Mouse (Mus musculus) CD4-positive helper T cell, adult 2 months (primary cell): ENCODE data around the gene Polg2.
"Not testable (repeated sequence)": the region's sequence is repeated elsewhere in the genome, so short reads cannot be mapped to it uniquely, and the experiment has no call there.

Experiments used
- DNase-seq: peaks from one replicate; pipeline ENCODE4 v3.0.0-alpha.2; 2012; ENCODE audit warnings: low read depth, missing footprints, low spot score

Gene Polg2

DNA sequence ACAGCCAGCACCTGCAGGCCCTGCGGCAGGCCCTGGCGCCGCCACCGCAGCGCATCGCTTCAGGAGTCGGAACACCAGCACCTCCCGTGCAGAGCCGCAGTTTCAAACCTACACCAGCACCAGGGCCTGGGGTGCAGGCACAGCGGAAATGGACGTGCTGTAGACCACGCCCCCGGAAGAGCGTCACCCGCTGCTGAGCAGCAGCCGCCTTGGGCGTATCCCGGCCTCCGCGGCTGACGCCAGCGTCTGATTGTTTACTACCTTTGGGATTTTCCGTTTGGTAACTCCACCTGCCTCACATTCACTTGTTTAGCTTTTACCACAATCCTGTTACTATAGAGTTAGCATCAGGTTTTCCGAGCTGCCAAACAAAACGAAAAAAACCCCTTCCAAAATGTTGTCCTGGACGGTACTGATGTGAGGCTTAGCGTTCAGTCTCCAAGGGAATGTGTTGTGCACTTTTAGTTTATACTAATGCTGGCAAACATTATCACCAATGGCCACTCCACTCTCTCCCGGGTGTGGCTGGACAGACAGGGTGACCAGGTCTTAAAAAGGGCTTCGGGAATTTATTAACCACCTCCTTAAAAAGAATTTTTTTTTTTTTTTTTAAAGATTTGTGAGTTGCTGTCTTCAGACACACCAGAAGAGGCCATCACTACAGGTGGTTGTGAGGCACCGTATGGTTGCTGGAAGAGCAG lies at the start of gene Polg2:
TSS of gene Polg2 (minus strand) at position 150 of the 701 bp plus-strand sequence.
- peak; percentile 99 for DNase-seq

DNA sequence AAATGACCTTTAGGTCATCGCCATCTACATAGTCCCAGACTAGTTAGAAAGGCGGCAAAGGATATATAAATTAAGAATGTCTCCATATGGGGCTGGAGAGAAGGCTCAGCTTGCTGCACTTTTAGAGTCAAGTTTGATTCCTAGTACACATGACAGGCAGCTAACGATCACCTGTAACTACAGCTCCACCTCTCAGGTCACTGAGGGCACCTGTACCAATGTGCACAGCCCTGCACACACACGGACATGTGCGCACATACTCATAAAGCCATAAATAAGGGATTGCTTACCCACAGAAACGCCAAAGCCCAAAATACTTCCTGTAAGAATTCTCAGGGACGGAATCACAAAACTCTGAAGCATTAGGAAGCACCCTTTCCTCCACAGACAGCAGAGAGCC lies 48.7 kb upstream of the Polg2 start:
- no peak for DNase-seq

DNA sequence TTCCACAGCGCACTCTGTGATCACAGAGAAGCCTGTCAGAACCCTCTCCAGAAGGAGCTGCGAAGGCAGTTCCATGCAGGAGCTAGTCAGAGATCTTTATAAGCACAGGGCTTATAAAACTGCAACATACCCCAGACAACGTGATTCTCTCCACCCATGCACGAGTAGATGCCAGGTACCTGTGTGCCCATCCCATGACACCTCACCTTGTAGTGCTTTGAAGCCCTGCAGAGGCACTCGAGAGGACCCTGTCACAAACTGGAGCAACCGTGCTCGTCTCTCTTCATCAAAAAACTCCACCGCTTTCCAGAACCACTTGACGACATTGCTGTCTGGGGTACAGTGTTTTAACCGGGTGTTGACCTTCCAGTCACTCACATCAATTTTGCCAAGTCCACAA lies 45.1 kb upstream of the Polg2 start:
- no peak for DNase-seq

DNA sequence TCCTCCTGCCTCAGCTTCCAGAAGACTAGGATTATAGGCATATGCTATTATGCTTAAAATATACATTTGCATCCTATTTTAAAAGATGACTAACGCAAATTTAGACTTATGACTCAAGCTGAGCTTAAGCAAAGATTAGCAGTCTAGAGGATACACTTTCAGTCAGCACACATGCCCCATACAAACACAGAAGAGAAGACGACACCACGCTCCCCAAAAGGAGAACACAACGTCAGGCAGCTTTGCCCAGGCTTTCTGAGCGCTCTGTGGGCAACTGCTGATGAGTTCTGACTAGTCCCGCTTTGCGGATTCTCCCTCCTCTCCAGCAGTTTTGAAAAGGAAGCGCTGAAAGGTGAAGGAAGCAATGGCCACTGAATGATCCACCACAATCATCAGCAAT lies 44.4 kb upstream of the Polg2 start:
- no peak for DNase-seq

DNA sequence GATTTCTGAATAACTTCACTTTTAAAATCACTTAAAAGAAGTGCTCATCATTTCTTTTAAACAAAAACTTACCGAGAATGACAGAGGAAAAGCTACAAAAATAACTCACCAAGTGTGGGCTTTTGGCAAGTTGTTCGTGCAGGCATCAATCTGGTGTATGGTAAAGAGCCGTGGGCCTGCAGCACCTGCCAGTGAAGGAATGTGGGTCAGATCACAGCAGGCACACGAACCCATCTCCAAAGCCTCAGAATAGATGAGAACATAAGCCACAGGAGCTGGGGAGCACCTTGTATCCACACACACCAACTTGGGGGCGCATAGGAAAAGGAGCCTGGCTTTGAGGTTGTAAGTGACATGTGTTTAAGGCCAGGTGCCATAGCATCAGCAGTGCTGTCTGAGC lies 43.6 kb upstream of the Polg2 start:
- DNase-seq: no peak

DNA sequence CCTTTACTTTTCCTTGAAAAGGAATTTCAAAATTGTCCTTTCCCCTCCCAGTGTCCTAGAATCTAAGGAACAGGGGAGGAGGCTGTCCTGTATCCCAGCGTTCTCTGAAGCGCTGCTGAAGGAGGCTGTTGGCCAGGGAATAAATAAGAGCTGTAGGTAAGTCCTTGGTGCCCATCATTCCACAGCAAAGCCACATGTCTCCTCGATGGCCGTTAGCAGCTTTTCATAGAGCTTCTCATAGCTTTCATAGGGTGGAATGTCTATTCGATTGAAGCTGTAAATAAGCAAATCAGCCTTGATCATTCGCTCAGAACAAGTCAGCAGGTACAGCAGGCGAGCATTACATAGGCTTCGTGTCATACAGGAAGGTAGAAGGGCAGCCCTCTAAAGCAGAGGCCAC lies 43.2 kb upstream of the Polg2 start:
- DNase-seq: no peak

DNA sequence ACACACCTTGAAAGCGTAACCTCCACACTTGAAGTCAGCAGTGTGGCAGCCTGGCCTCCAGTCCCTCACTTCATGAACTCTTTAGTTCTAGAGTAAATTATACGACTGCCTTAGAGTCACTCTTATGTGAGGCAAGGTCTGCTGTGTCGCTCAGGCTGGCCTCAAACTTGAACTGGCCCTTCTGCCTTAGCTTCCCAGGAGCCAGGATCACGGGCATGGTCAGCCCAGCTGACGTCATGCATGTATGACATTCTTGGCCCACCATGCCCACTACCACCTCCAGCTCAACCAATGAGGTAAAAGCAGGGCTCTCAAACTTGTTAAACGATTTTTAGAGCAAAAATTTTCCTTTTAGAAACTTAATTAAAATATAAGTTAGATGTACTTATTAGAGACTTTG lies 42.1 kb upstream of the Polg2 start:
- DNase-seq: no peak

DNA sequence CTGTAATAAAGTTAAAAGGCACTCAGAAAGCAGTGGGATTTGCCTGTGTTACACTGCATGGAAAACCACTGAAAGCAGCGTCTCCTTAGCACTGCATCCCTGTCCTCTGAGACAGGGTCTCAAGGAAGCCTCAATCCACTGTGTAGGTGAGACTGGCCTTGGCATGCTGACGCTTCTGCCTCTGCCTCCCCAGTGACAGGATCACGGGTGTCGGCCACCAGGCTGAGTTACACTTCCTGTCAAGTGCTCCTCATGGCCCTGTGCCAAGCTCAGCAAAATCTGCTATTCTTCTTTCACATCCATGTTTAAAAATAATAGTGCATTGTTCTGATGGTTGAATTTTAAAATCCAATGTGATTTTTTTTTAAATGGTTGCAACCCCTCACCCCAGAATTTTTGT lies 41.6 kb upstream of the Polg2 start:
- peak; percentile 36 for DNase-seq

DNA sequence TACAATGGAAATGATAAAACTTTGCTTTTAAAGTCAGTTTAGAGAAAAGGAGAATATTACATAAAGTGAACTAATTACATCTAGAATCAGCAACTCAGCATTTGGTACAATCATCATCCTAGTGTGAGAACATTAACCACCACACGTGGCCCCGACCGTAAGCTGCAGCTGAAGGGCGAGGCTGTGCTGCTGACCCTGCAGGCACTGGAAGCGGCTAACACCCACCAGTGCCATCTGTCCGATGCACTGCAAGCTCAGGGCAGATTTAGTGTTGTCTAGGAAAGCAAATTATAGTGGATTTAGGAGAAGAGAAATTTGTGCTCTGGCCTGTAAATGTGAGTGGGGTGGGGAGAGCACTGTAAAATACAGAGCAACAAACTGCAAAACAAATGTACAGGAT lies 40.9 kb upstream of the Polg2 start:
- no peak for DNase-seq

DNA sequence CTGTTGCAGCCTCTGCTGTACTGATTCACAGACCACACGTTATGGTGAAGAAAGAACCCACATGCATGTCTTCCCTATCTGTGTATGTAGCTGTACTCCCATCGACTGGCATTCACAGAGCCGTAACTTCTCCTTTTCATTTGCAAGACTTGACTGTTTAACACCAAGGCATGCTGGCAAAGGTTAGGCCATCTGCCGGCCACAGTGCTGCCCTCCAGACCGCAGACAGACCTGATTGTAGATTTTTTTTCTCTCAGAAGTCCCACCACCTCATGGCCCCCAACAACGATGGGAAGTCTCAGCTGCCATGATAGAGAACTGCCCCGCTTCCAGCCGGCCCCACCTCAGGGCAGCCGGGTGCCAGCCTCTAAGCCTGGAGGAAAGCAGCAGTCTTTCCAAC lies 40.3 kb upstream of the Polg2 start:
- DNase-seq: no peak

DNA sequence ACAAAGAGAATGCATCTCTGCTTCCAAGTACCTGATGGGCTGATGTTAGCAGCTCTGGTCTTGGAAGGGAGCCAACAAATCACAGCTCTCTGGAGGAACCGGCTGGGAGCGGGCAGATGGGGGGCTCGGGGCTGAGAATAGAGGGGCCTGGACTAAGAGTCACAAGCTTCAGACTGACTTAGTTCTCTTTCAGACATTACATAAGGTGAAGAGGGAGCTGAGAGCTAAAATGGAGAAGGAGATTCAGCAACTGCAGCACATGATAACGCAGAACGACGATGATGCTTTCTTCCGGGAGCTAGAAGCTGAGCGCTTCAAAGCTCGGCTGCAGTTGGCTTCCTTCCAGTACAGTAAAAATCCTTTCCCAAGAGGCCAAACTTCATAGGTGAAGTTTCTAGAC lies 39.0 kb upstream of the Polg2 start:
- DNase-seq: no peak

DNA sequence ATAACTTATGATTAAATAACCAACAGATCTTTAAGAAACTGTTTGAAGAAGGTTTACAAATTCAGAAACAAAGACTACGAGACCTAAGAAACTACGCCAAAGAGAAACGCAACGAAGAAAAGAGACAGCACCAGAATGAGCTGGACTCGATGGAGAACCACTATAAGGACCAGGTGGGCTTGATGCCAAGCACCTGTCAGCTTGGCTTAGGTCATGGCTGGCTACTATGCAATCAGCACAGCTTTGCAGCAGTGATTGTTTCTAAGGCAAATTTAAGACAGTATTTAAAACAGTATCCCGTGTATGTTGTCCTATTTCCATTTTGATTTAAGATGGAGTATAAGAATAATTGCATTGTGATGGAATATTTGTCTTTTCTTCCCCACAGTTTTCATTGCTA lies 38.5 kb upstream of the Polg2 start:
- DNase-seq: no peak

DNA sequence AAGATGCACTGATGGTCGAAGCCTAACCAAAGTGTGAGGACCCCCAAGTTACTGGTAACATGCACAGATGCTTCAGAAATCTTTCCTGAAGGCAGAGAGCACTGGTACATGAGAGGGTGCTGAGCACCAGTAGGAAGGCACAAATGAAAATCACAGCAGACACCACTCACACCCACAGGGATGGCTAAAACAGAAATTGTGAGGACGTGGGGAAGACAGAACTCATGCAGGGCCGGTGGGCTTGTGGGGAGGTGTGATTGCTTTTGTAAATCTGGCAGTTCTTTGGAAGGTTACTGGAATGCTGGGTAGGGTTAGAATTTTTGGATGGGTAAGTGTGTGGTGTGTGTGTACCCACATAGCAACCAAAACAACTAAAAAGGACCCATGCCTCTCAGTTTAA lies 37.8 kb upstream of the Polg2 start:
- DNase-seq: no peak

DNA sequence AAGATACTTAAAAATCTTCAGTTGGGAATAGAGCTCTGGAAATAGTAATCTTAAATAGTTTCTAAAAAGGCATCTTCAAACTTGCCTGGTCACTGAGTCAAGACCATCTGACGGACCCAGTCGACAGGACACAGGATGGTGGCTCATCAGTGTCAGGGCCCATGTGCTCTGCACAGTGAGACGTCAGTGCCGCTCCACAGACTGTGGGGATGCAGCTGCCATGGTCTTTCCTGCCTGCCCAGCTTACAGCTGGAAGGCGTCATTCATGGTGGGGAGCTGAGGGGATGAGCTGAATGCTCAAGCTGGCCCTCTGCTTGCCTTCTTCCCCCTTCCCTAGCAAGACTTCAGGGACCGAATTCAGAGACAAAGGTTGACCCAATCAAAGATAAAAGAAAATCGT lies 37.0 kb upstream of the Polg2 start:
- DNase-seq: no peak

DNA sequence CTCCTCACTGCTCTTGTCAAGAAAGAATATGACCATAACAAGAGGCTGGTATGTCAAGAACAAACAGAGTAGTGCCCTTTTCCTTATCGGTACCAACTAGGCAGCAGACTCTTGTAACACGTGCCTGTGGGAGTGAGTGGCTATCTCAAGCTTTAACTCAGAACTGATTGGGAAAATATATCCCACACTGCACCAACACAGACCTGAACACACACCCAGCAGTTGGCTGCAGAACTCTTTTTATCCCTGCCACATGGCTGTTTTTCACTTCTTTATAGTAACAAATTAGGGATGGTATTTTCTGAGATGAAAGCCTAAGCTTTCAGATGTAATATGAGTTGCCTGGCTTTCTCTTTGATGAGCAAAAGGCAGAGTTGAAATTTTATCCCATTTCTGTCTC lies 36.4 kb upstream of the Polg2 start:
- DNase-seq: no peak

DNA sequence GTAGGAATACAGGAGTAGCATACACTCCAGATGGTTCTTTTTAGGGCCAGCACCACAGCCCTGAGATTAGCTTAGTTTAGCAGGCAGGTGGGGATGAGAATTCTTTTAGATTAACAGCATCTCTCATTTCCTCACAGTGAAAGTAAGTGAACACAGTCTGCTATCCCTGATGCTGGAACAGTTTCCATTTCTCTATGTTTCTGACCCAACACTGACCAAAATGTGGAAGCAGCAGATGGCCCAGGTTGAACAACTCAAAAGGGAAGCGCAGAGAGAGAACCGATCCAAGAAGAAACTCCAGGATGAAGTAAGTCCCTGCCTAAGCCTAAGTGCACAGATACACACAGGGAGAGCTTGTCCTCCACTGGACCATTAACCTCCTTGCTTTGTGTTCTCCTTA lies 36.0 kb upstream of the Polg2 start:
- DNase-seq: no peak

DNA sequence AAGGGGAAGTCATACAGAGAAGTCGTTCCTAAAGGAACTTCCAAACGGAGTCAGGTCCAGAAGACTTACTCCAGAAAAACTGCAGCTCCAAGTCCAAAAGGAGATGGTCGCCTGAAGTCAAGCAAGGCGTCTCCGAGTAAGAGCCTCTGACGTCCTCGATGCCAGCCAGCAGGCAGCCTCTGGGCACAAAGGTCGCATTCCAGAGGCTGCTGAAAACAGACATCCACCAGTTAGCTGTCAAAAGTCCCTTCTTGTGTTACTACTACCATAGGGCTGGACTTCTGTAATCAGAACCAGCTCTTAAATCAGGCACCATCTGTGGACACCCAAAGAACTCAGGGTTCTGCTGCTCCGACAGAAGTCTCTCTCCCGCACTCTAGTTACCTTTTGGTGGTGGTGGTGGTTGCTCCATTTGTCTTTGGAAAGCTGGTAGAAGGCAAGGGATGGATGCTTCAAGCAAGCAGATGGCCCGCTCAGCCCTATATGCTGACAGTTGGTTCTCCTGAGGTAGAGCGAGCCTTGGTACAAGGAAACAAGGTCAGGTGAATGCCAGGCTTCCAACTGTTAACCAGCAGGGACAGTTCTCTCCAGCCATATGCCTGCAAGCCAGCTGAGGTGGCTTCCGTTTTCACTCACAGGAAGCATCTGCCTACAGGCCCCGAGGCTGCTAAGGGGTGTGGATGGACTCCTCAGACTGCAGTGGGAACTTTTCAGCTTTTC lies 35.4 kb upstream of the Polg2 start:
- no peak for DNase-seq

DNA sequence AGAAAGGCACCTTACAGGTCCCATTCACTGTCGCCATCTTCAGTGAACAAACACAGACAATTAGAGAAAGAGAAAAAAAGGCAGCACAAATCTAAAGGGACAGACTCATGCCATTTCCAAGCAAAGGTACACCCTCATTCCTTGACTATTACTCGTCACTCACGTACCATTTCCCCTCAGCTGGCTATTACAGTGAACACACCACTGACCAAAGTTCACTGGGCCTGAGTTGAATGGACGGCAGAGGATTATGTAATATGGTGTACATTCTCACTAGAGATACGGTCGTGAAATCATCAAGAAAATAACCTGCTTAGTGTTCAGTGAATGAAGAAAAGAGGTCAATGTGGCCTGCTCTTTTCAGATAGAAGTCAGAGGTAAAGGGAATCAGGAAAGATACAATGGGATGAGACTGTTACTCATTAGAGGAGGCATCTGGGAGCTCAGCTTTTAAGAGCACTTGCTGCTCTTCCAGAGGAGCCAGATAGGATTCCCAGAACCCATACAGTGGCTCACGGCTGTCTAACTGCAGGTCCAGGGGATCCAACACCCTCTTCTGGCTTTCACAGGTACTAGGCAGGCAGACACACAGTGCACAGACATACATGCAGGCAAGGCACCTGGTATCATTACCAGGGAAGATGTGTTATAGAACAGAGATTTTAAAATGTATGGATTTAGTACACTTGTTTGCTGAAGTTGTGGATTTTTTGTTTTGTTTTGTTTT lies 33.2 kb upstream of the Polg2 start:
- DNase-seq: no peak

DNA sequence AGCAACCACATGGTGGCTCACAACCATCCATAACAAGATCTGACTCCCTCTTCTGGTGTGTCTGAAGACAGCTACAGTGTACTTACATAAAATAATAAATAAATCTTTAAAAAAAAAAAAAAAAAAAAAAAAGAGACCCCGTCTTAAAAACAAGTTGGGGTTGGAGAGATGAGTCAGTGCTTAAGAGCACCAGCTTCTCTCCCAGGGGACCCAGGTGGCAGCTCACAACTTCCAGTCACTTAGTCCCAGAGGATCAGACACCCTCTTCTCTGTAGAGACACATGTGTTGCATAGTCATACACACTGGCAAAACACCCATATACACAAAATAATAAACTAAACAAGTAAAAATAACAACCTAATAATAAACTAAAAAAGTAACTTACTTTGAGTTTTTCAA lies 28.1 kb upstream of the Polg2 start:
- not testable (repeated sequence) for DNase-seq

DNA sequence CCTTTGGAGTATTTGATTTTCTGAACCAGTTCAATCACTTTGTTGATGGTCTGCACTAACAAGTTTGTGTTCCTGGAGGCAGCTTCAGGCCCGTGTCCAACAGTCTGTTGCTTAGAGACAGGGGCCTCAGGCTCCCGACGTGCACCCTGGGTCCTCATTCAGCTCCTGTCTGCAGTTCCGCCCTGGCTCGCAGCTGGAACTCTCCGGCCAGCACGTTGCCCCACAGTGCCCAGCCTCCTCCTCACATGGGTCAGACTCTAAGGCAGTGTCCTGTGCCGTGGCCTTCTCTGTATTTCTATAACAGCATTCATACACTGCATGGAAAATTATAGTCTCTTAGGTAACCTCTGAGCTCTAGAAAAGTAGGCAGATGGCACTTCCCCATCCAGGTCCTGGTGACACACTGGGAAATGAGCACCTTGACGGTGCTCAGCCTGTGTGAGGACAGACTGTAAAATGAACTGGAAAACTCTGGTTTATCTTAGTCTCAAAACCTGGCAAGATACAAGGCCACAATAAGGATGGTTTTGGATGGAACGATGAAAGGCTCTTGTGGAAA lies 22.8 kb upstream of the Polg2 start:
- DNase-seq: no peak

DNA sequence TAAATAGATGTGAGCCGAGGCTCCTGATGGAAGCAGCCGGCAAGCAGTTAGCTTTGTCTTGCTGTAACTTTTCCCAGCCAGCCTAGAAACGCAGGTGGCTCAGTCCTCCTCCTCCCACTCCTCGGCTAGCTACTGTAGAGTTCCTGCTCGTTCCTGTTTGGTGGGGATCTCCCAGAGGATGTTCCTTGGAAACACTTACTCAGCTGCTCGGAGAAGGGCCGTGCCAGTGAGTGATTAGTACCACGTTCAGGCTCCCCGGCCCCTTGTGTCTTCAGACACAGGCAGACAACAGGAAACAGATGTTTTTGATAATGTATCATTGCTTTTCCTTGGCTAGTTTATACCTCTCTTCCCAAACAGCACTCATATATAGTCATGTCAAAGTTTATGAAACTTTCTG lies 16.3 kb upstream of the Polg2 start:
- DNase-seq: no peak

DNA sequence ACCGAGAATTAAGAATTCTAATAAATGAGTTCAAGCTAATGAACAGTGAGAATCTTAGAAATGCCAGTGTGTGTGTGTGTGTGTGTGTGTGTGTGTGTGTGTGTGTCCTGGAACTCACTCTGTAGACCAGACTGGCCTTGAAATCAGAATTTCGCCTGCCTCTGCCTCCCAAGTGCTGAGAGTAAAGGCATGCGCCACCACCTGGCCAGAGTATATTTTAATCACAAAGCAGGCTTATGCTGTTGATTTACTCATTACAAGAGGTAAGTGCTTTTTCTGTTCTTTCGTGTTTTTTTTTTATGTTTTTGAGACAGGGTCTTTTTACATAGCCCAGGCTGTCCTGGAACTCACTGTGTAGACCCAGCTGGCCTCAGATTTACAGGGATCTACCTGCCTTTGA lies 14.5 kb upstream of the Polg2 start:
- peak; percentile 30 for DNase-seq

DNA sequence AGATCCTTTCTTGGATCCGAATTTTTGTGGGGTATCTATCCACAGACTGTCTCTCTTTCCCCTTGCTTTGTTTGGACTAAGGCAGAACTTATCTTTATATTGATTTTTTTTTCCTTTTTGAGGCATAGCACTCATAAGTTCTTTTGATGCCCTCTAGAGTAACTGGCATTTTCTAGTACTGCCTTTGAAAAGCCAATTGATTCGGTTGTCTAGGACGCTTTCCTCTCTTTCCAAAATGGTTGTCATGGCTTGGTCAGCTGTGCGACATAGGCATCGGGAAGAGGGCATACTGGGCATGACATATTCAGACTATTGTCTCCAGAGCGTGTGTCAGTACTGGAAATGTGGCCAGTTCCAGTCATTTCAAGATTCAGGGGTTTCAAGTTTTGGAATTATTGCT lies 10.3 kb upstream of the Polg2 start:
- no peak for DNase-seq
